Mouse (Mus musculus) Muller cell, postnatal 12 days (primary cell): ENCODE data around the gene Fxyd1.

Experiments used
- DNase-seq: peaks from one replicate; pipeline ENCODE4 v3.0.0-alpha.2; 2015; ENCODE audit errors: inconsistent ontology term

Gene Fxyd1

GRCm38 (mm10) chr7:31017104-31017901 is 39.7 kb downstream of the Fxyd1 start:
- peak; percentile 71 for DNase-seq

GRCm38 (mm10) chr7:31012971-31013370 is 44.0 kb downstream of the Fxyd1 start:
- DNase-seq, result no peak

- DNase-seq, result no peak
These were observed 48.1 kb downstream of the Fxyd1 start for GRCm38 (mm10) chr7:31008889-31009288.

GRCm38 (mm10) chr7:31008175-31008574 is 48.8 kb downstream of the Fxyd1 start:
- no peak for DNase-seq

GRCm38 (mm10) chr7:31007775-31008174 is 49.2 kb downstream of the Fxyd1 start:
- DNase-seq, result no peak

GRCm38 (mm10) chr7:31002650-31003049 is 54.3 kb downstream of the Fxyd1 start:
- DNase-seq, result no peak
